7 mouse cellular contexts compared by ENCODE assay signal in the genomic region with DNA sequence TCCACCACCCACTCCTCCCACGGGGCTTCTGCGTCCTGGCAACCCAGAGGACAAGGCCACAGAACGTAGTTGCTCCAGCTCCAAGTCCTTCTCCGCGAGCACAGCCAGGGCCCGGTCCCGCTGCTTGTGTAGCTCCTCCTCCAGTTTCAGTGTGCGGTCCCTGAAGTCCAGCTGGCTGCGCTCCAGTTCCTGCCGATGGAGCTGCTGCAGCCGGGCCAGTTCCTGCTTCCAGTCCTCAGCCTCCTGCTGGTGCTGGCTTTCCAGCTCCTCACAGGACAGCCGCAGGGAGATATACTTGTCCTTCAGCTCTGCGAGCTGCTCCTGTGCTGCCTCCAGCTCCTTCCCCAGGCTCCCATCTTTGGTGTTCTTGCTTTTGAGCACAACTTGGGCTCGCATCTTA. TPM values are rescaled to one million over a fixed set of nuclear protein-coding genes. Genes with fewer than 3 reads are reported as not detected.
DNase-seq lines count a peak whose midpoint lies in the region; TF ChIP-seq lines count a peak whose summit lies in the region.

No protein-coding gene starts in this region.

- DNase-seq in adrenal gland, adult 8-10 months: peak; percentile 76
- peak; percentile 40 for DNase-seq in brain, embryonic 14.5 days (ENCODE audit: low read depth)
- DNase-seq in heart, adult 9 months (ENCODE audit: low spot score in 2 of 2): peak; percentile 92
- DNase-seq in layer of hippocampus, adult 18-20 months (ENCODE audit: low spot score in 2 of 2): peak; percentile 54 to 69
- peak; percentile 78 for DNase-seq in ovary, adult 18-20 months (ENCODE audit: low spot score)
- no peak for DNase-seq in spleen, postnatal 14 days (ENCODE audit: low spot score in 2 of 2)
- no peak for DNase-seq in embryo, embryonic 9.5 days (ENCODE audit: extremely low spot score)

- TF ChIP-seq POLR2A in brain, embryonic 14.5 days (IDR thresholded peaks at IDR 0.05; ENCODE audit: borderline replicate concordance, extremely low read depth, insufficient read depth, insufficient read length, poor library complexity, severe bottlenecking): no peak

- no peak for TF ChIP-seq CTCF in brain, embryonic 14.5 days (IDR thresholded peaks at IDR 0.05; ENCODE audit: borderline replicate concordance, extremely low read depth, insufficient read depth, insufficient read length)

RNA-seq across cellular contexts. Expression of gene Arf5, which starts 4.9 kb away (rescaled TPM):
- 100 to 1,000 TPM; 150 to 160 (median 155) TPM for total RNA-seq in adrenal gland, adult 8-10 months (2022)
- 428 and 477 TPM in 2 replicates for polyA plus RNA-seq in brain, embryonic 14.5 days (2012; rRNA removed)
- 100 to 1,000 TPM; 258 to 267 TPM for total RNA-seq in layer of hippocampus, adult 18-20 months (2021)

RNA-seq across cellular contexts. Expression of gene Fscn3, which starts 9.1 kb away (rescaled TPM):
- total RNA-seq in adrenal gland, adult 8-10 months (2022): under 1 TPM in 1 of 4 experiments, not detected in 3; 0.16 TPM
- 0.05 and 0.15 TPM in 2 replicates for polyA plus RNA-seq in brain, embryonic 14.5 days (2012; rRNA removed)
- total RNA-seq in layer of hippocampus, adult 18-20 months (2021): not detected

RNA-seq across cellular contexts. Expression of gene Gcc1, which starts 9.7 kb away (rescaled TPM):
- total RNA-seq in adrenal gland, adult 8-10 months (2022): 10 to 100 TPM; 17.4 to 20.6 (median 18.6) TPM
- polyA plus RNA-seq in brain, embryonic 14.5 days (2012; rRNA removed): 6.3 and 9.1 TPM in 2 replicates
- 10 to 100 TPM; 18.3 to 20.8 TPM for total RNA-seq in layer of hippocampus, adult 18-20 months (2021)

RNA-seq across cellular contexts. Expression of gene Zfp800, which starts 20.6 kb away (rescaled TPM):
- 10 to 100 TPM; 23.5 to 27.8 (median 23.9) TPM for total RNA-seq in adrenal gland, adult 8-10 months (2022)
- 6.1 and 8.8 TPM in 2 replicates for polyA plus RNA-seq in brain, embryonic 14.5 days (2012; rRNA removed)
- 10 to 100 TPM; 26.0 to 26.6 TPM for total RNA-seq in layer of hippocampus, adult 18-20 months (2021)

RNA-seq across cellular contexts. Expression of gene Pax4, which starts 30.7 kb away (rescaled TPM):
- total RNA-seq in adrenal gland, adult 8-10 months (2022): not detected
- polyA plus RNA-seq in brain, embryonic 14.5 days (2012; rRNA removed): 0.30 TPM in 1 of 2 replicates, not detected in the other
- total RNA-seq in layer of hippocampus, adult 18-20 months (2021): not detected

Comparison
In these comparisons a context has a peak if more than half of its experiments do, and no peak if none do; other contexts are left out.
1. DNase-seq: peak in adrenal gland, adult 8-10 months (single experiment), brain, embryonic 14.5 days (single experiment), heart, adult 9 months (2 of 2), layer of hippocampus, adult 18-20 months (2 of 2) and ovary, adult 18-20 months (single experiment); none in spleen, postnatal 14 days (0 of 2) and embryo, embryonic 9.5 days (single experiment).